Mouse (Mus musculus) E14TG2a.4 (cell line): ENCODE measurements around the gene C2cd4a.

ENCODE experiments used
- CTCF ChIP-seq: conservative IDR thresholded peaks from 2 replicates; pipeline ENCODE4 v1.5.1; 2014; ENCODE audit warnings: low read length
- NANOG ChIP-seq: IDR thresholded peaks from 2 replicates; pipeline ENCODE4 v1.6.1; 2014; ENCODE audit warnings: borderline replicate concordance, low read length, mixed read lengths

DNA sequence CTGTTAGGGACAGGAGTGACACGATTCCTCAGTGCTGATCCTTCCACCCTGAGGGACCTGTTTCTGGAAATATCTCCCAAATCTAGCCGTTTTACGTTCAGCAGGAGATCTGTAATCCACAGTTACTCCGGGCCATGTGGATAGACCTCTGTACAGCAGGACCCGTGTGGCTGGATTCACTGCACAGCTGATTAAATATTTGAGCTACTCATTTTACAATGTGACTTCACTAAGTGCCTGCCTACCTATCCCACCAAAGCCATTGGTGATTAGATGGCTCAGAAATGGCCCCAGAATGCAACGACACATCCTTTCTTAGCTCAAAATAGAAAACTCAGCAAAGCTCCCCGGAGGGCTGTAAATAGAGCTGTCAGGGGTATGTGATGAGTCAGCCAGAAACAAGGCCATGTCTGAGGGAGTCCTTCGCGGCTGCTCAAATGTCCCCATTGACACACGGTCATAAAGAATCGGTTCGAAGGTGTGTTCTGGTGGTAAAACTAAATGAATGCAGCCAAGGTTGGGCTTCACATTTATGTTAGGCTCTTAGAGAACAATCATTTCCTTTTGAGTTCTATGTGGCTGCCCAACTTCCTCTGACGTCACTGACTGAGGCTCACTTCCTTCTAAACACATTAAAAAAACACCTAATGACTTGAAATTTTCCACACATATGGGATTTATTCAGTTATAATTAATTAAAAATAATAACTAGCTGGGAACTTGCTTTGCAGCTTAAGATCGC, 32.9 kb downstream of the C2cd4a start:
- TF ChIP-seq NANOG (no peak), CTCF (no peak)
